ENCODE assay signal across 8 mouse cellular contexts in genomic region chr1:131937659-131938305, GRCm38 (mm10). TPM values are rescaled to one million over a fixed set of nuclear protein-coding genes. Genes with fewer than 3 reads are reported as not detected.
DNase-seq lines count a peak whose midpoint lies in the region; ATAC-seq and TF ChIP-seq lines count a peak whose summit lies in the region.

No protein-coding gene starts in this region.

- H3K4me1 ChIP-seq in cerebellum, adult 2 months (ENCODE audit: control insufficient read depth, insufficient read depth, low read length), result no peaks in the 10 kb centered on the region
- H3K4me1 ChIP-seq in hindbrain, postnatal 0 days (ENCODE audit: insufficient read depth, low read length), result no peaks in the 10 kb centered on the region

- no peak for TF ChIP-seq POLR2A in cerebellum, adult 2 months (IDR thresholded peaks at IDR 0.05; ENCODE audit: borderline replicate concordance, insufficient read depth, low read length)

- peak; percentile 77 for TF ChIP-seq CTCF in cerebellum, adult 2 months (IDR thresholded peaks at IDR 0.05; ENCODE audit: borderline replicate concordance, insufficient read depth, low read depth, low read length)
- TF ChIP-seq CTCF in hindbrain, postnatal 0 days (IDR thresholded peaks at IDR 0.05; ENCODE audit: low read depth), result peak; percentile 88

- WGBS in cerebellum, adult 2 months, result 30% methylated on average over 6 of the region's 6 CpGs
- 33% methylated on average over 6 of the region's 6 CpGs for WGBS in hindbrain, postnatal 0 days

- no peaks in the 10 kb centered on the region for H3K27me3 ChIP-seq in cerebellum, adult 2 months (ENCODE audit: control insufficient read depth, insufficient read depth, low read length)
- H3K27me3 ChIP-seq in hindbrain, postnatal 0 days (ENCODE audit: insufficient read depth, low read length), result no peaks in the 10 kb centered on the region

- no peak overlapping the region for H3K4me2 ChIP-seq in hindbrain, postnatal 0 days (ENCODE audit: low read depth, low read length)

- DNase-seq in R1 (ENCODE audit: low read depth, low spot score), result peak; percentile 83
- peak; percentile 60 for DNase-seq in cerebellum, adult 2 months
- DNase-seq in frontal cortex, adult 2 months (ENCODE audit: extremely low spot score in 1 of 2, low spot score in 1 of 2), result peak; percentile 41 to 83
- peak; percentile 85 for DNase-seq in hindbrain, postnatal 0 days (ENCODE audit: low spot score)
- peak; percentile 51 to 67 for DNase-seq in layer of hippocampus, postnatal 36 days
- peak; percentile 52 to 73 for DNase-seq in lung, postnatal 4 days
- DNase-seq in right cerebral cortex, postnatal 10 days (ENCODE audit: low spot score in 2 of 2), result peak; percentile 78 to 81

- no peak overlapping the region for H3K4me3 ChIP-seq in cerebellum, adult 2 months (replicated peaks; ENCODE audit: insufficient read depth, low read depth, low read length)
- no peak overlapping the region for H3K4me3 ChIP-seq in hindbrain, postnatal 0 days (ENCODE audit: low read length)

- 0 out of 2 replicates have a peak, but pooled peaks cover 4% of the 10 kb centered on the region for H3K36me3 ChIP-seq in hindbrain, postnatal 0 days (ENCODE audit: insufficient read depth, low read length)

- peak; percentile 47; the same call in 1 of the 2 replicates for ATAC-seq in hindbrain, postnatal 0 days
- ATAC-seq in activated CD4-positive, CD25-positive, alpha-beta regulatory T cell, adult 4 months, result no peak

- H3K9me3 ChIP-seq in hindbrain, postnatal 0 days (ENCODE audit: low read length), result no peaks in the 10 kb centered on the region

- no peak overlapping the region for H3K27ac ChIP-seq in cerebellum, adult 2 months (ENCODE audit: insufficient read depth, low read length)
- no peak overlapping the region for H3K27ac ChIP-seq in hindbrain, postnatal 0 days

- H3K9ac ChIP-seq in hindbrain, postnatal 0 days (replicated peaks; ENCODE audit: low read length), result no peak overlapping the region

RNA-seq across cellular contexts. Expression of gene Slc45a3, which starts 25.0 kb away (rescaled TPM):
- polyA plus RNA-seq in cerebellum, adult 2 months (2012; rRNA removed), result 4.3 and 4.5 TPM in 2 replicates
- polyA plus RNA-seq in frontal cortex, adult 2 months (2012; rRNA removed), result 1.4 and 2.0 TPM in 2 replicates
- total RNA-seq in hindbrain, postnatal 0 days (2014; rRNA removed), result 1.3 and 2.0 TPM in 2 replicates
- 0.28 and 0.37 TPM in 2 replicates for polyA plus RNA-seq in hindbrain, postnatal 0 days (2015; fragmentation: Nextera tagmentation; extraction: Ambion mirVana)
- 1 to 10 TPM in 1 of 2 experiments, under 1 TPM in 1; 0.77 to 1.4 TPM for total RNA-seq in layer of hippocampus, postnatal 36 days (2021)
- polyA plus RNA-seq in activated CD4-positive, CD25-positive, alpha-beta regulatory T cell, adult 4 months (2017; shearing (Covaris generic)), result not detected

RNA-seq across cellular contexts. Expression of gene Nucks1, which starts 27.4 kb away (rescaled TPM):
- polyA plus RNA-seq in cerebellum, adult 2 months (2012; rRNA removed), result 47.4 and 49.5 TPM in 2 replicates
- 63.2 and 63.8 TPM in 2 replicates for polyA plus RNA-seq in frontal cortex, adult 2 months (2012; rRNA removed)
- total RNA-seq in hindbrain, postnatal 0 days (2014; rRNA removed), result 88.9 and 105 TPM in 2 replicates
- 54.1 and 58.0 TPM in 2 replicates for polyA plus RNA-seq in hindbrain, postnatal 0 days (2015; fragmentation: Nextera tagmentation; extraction: Ambion mirVana)
- total RNA-seq in layer of hippocampus, postnatal 36 days (2021), result 100 to 1,000 TPM; 150 to 156 TPM
- 10 to 100 TPM; 41.6 to 44.3 TPM for polyA plus RNA-seq in activated CD4-positive, CD25-positive, alpha-beta regulatory T cell, adult 4 months (2017; shearing (Covaris generic))
